Mouse (Mus musculus) layer of hippocampus, postnatal 14 days (tissue): ENCODE data around the gene Gm3594. TPM values are rescaled to one million over a fixed set of nuclear protein-coding genes. Genes with fewer than 3 reads are reported as not detected.
A peak's percentile ranks its signal among the peaks of the same experiment; 100 is the strongest.
"Not testable (repeated sequence)": the region's sequence is repeated elsewhere in the genome, so short reads cannot be mapped to it uniquely, and the experiment has no call there.

Experiments used
- DNase-seq, 2 experiments: peaks; one replicate each; pipeline ENCODE4 v3.0.0; 2021 to 2022; ENCODE audit warnings: low spot score in 2 of 2, mixed read lengths in 1 of 2
- long read RNA-seq, 2 experiments: library from polyadenylated mRNA; stranded (forward); transcript quantifications; one replicate each; pipeline ENCODE4 v2.0.0; 2021
- total RNA-seq, 2 experiments: library from RNA; stranded (reverse); gene quantifications; 2 replicates each; pipeline ENCODE4 v1.2.3; 2021

The Gm3594 gene
- total RNA-seq: not detected
- long read RNA-seq, experiment 1: 0 reads
- long read RNA-seq, experiment 2: 0 reads

DNA sequence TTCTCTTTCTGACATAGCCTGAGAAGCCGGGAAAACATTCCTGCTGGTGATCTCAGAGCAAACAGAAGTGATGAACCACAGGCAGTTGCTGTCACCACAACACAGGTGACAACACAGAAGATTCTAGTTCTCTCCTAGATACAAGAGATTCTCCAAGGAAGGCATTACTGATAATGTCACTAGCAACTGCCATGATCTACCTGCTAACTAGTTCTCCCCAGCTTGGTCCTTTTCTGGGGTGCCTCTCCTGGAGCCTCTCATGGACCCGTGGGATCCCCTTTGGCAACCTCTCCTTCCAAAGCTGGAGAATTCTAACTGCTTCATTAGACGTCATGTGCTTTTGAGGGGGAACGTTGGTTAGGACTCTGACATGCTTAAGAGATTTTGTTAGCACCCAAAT, at the start of gene Gm3594:
TSS of gene Gm3594 (minus strand) at position 101 of the 400 bp plus-strand sequence.
- DNase-seq: not testable (repeated sequence)

DNA sequence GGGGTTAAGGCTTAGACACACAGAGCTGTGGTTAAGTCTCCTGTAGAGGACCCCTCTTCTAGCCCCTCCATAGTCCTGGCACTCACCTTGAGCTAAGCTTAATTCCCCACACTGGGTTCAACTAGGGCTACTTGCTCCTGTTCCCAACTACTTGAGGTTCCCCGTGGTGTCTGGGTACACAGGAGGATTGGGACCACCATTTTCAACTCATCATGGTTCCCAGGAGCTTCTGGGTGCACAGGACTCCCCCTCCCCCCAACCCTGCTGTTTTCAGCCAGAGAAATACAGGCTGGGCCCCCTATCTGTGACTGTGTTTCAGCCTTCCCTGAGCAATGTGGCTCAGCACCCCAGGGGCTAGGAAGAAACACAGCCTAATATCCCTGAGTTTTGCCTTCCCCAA, 41.9 kb upstream of the Gm3594 start:
- DNase-seq: not testable (repeated sequence)

DNA sequence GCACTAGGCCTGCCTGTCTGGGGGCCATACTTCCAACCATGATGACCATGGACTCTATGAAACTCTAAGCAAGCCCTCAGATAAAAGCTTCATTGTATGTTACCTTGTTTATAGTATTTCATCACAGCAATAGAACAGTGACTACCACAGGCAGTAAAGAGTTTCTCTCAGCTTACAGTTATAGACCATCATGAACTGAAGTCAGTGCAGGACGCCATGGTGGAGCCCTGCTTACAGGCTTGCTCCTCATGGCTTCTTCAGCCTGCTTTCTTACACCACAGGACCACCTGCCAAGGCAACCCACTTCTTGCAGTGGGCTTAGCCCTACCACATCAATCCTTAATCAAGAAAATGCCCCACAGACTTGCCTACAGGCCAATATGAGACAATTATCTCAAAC, 41.1 kb upstream of the Gm3594 start:
- not testable (repeated sequence) for DNase-seq

DNA sequence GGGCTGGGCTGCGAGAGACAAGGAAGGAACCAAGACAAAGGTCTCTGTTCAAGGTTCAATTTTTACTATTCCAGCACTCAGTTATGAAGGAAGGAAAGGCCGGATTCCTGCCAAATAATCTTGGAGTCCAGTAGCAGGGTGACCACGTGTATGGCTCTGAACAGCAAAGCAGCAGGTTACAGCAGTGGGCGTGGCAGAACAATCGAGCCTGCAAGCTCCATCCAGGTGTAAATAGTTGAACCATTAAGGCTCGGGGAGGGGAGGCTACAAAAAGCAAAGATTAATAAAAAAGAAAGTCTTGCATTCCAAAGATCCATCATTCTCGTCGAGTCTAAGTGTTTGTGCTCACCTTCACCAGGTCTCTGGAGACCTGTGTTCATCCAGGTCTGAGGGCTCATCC, 37.7 kb upstream of the Gm3594 start:
- DNase-seq: not testable (repeated sequence)

DNA sequence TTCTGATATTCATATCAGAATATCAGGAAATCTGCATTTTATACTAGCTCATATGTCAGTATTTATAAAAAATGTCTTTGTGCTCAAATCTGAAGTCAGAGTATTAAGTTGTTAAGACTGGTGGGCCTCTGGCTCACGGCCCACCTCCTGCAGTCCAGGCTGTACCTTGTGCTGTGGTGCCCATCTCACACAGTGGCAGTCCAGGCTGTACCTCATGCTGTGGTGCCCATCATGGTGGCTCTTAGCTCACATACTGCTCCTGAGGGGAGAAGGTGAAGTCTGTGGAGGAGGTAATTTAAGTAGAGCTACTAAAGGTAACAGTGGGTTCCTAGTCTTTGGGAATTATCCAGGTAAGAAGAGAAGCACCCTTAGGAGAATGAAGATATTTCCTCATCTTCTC, 27.4 kb upstream of the Gm3594 start:
- not testable (repeated sequence) for DNase-seq

DNA sequence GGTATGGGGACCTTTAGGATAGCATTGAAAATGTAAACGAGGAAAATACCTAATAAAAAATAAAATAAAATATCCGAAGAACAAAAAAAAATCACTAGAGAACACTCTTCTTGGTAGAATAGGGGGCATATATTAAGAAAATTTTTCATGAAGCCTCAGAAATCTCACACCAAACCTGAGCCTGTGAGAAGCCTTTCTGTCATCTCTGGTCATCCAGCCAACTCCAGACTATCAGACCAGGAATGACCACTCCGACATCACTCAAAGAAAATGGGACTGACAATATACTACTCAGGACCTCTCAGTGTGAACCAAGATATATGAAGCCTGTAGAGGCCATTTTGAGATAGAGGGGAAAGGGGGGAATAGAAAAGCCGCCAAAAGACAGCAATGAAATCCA, 3.6 kb downstream of the Gm3594 start:
- not testable (repeated sequence) for DNase-seq

DNA sequence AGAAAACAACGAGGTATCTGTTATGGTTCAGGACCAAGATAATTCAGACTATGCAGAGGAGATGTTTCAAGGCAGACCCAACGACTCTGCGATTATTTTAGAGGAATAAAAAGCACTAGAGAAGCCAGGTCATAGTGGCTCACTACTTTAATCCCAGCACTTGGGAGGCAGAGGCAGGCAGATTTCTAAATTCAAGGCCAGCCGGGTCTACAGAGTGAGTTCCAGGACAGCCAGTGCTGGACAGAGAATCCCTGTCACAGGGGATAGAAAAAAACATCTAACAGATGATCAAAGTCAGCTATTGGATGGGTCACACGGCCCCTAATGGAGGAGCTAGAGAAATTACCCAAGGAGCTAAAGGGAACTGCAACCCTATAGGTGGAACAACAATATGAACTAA, 4.2 kb downstream of the Gm3594 start:
- not testable (repeated sequence) for DNase-seq

DNA sequence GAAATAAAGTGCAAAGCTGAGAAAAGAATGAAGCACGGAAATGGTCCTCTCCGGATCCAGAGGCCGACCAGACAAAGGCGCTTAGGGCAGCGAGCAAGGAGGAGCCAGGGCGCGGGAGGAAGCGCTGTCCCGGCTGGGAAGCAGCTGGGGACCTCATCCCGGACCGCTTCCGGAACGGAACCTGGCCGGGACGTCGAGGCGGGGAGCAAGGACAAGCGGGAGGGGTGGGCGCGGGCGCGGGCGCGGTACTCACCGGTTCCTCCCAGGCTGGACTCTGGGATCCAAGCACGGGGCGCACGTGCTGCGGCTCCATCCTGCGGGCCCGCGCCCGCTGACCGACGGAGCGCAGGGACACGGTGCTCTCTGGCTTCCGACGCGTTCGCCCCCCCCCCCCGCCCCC, 17.6 kb downstream of the Gm3594 start:
- peak; percentile 13 to 24 for DNase-seq

DNA sequence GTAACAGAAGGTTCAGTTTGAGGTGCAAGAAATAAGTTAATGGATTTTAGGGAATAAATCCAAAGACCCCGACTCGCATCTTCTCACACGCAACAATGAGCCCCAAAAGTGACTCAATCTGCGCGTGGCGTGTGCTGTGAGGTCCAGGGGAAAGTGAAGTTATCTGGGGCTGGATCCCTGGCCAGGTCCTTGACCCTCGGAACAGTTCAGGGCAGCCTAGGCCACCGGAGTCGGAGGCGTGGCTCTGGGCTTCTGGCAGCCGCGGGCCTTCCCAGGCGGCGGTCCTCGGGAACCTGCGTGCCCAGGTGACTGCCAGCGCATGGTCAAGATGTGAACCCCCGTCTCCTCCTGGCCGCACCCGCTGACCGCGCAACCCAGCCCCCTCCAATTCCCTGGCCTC, 18.1 kb downstream of the Gm3594 start:
- DNase-seq: not testable (repeated sequence)

DNA sequence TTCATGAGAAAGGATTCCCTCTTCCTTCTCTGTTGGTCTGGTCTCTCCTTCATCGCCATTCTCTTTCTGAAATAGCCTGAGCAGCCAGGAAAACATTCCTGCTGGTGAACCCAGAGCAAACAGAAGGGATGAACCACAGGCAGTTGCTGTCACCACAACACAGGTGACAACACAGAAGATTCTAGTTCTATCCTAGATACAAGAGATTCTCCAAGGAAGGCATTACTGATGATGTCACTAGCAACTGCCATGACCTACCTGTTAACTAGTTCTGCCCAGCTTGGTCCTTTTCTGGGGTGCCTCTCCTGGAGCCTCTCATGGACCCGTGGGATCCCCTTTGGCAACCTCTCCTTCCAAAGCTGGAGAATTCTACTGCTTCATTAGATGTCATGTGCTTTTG, 32.0 kb downstream of the Gm3594 start, which contains the start of gene Gm3591:
TSS of gene Gm3591 (minus strand) at position 101 of the 400 bp plus-strand sequence.
- DNase-seq: not testable (repeated sequence)

DNA sequence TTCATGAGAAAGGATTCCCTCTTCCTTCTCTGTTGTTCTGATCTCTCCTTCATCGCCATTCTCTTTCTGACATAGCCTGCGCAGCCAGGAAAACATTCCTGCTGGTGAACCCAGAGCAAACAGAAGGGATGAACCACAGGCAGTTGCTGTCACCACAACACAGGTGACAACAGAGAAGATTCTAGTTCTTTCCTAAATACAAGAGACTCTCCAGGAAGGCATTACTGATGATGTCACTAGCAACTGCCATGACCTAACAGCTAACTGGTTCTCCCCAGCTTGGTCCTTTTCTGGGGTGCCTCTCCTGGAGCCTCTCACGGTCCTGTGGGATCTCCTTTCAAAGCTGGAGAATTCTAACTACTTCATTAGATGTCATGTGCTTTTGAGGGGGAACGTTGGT, 54.2 kb downstream of the Gm3594 start, which contains the start of gene Gm16440:
TSS of gene Gm16440 (minus strand) at position 101 of the 400 bp plus-strand sequence.
- DNase-seq: not testable (repeated sequence)

Other genes with a start within 250 kb of the Gm3594 start
- 1 to 10 TPM; 1.8 to 2.4 TPM for gene Gm21560, start 225.3 kb downstream of the Gm3594 start, total RNA-seq
- gene Gm3411, start 157.4 kb downstream of the Gm3594 start, total RNA-seq: 1 to 10 TPM; 2.2 to 4.8 TPM
- gene Gm21103, start 139.8 kb downstream of the Gm3594 start, total RNA-seq: not detected
- not detected for gene Gm3618, start 100.9 kb downstream of the Gm3594 start, total RNA-seq
- gene Gm16440, start 54.3 kb downstream of the Gm3594 start, total RNA-seq: not detected
- gene Gm3591, start 32.1 kb downstream of the Gm3594 start, total RNA-seq: under 1 TPM in 1 of 2 experiments, not detected in 1; 0.91 TPM
- gene Gm8356, start 92.7 kb upstream of the Gm3594 start, total RNA-seq: not detected
- 1 to 10 TPM; 2.3 TPM for gene Gm3629, start 146.0 kb upstream of the Gm3594 start, total RNA-seq
- not detected for gene Gm3460, start 177.8 kb upstream of the Gm3594 start, total RNA-seq
- gene Gm10251, start 239.6 kb upstream of the Gm3594 start, total RNA-seq: under 1 TPM in 1 of 2 experiments, not detected in 1; 0.30 TPM